Mouse (Mus musculus) right cerebral cortex, postnatal 4 days (tissue): ENCODE data around the gene Bsg.
"Not testable (repeated sequence)": the region's sequence is repeated elsewhere in the genome, so short reads cannot be mapped to it uniquely, and the experiment has no call there.

Experiments used
- DNase-seq: peaks from one replicate; pipeline ENCODE4 v3.0.0-alpha.2; 2022

Gene Bsg

DNA sequence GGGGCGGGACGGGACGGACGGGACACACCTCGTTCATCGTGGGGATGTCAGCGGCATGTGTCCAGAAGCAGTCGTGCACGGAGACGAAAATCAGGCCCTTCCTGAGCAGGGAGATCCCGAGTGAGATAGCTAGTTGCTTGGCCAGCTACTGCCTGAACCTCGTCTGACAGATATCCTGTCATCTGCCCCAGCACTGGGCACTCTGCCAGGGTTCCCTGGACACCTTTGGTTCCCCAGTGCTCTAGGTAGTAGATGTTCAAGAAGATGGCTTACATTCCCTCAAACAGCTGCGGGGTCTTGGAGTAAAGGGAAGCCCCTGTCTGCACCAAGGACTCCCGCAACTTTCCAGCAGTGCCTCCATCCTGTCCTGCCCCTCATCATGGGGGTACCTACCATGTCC lies 32.4 kb downstream of the Bsg start:
- peak; percentile 28 for DNase-seq

DNA sequence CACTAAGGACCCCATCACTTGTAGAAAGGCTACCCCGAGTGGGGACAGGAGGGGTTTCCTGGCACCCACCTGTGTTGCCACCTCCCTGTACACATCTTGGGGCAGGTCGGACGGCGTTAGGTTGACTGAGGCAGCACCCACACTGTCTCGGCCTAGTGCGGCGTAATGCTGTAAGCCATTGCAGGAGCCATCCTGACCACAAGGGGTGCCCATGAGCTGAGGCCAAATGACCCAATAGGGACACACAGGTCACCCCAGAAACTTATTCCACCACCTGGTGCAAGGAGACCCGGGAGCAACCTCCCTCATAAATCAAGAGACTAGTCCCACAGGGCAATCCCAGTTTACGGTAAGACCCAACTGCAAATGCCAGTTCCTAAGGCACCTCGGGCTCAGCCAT lies 34.0 kb downstream of the Bsg start:
- DNase-seq, result no peak

DNA sequence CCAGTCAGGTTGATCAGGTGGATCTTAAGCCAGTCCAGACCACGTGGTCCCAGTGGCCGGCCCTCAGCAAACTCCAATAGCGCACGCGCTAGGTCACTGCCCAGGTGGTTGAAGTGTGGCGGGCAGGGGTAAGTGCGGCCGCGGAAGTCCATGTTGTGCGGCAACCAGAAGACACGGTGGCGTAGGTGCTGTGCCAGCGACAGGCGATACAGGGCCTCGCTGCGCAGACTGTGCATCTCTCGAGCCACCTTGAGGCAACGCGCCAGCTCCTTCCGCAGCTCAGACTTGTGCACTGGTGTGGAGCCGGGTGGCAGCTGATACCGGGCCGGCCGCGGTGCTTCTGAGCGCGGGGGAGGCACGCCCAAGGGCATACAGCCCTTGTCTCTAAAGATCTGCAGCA lies 34.9 kb downstream of the Bsg start:
- no peak for DNase-seq

DNA sequence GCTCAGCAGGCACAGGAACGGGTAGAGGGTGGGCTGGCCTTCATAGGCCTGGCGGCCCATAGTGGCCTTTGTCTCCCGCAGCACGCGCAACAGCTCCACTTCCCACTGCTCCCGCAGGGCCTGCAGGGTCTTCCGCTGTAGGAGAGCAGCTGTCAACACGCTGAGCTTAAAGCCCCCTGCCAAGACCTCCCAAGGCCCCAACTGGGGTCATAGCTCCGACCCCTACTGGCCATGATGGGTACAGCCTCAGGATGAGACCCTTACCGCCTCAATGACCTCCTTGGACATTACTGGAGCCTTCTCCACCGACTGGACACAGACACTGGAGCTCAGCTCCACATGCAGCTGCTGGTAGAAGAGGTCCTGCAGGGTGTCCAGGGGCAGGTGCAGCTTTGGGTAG lies 36.6 kb downstream of the Bsg start:
- DNase-seq, result no peak

DNA sequence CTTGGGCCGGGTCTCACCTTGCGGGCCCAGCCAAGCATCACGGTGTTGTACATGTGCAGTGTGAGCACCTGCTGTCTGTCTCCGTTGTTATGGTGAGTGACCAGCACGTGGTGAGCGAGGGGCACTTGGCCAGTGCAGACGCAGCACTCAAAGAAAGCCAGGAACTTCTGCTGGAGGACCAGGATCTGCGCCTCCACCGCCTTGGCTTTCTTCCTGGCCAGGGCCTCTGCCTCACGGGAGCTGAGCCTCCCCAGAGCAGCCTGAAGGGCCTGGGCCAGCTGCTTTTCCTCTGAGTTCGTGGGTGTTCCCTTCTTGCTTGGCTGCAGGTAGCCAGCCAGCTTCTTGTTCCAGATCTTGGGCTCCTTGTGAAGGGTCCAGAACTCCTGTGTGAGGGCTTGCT lies 38.9 kb downstream of the Bsg start:
- DNase-seq, result no peak

DNA sequence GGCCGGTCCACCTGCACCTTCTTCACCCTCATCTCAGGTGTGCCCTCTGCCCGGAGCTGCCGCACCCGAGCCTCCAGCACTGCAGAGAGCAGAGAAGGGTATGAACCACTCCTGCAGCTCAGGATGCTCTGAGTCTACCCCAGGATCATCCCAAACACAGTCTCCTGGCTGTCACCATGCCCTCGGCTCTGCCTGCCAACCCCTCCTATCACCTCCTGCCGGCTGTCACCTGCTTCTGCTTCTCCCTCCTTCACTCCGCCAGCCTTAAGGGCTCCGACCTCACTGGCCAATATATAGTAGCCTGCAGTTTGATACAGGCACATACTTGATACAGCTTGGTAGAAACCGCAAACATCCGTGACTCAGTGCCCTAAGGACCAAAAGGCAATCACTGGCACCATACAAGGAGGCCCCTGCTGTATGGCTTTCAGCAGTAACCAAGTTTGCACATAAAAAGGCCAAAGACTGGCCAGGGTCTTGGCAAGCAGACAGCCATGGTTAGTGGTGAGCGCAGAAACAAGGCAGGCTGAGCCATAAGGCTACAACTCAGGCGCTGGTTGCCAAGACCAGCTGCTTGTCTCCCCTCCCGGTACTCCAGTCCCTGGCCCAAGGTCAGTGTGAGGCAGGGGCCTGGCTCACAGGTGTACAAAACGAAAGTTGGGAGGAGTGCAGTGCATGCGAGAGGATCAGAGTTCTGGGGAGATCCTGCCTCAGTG lies 39.5 kb downstream of the Bsg start:
- DNase-seq, result no peak

DNA sequence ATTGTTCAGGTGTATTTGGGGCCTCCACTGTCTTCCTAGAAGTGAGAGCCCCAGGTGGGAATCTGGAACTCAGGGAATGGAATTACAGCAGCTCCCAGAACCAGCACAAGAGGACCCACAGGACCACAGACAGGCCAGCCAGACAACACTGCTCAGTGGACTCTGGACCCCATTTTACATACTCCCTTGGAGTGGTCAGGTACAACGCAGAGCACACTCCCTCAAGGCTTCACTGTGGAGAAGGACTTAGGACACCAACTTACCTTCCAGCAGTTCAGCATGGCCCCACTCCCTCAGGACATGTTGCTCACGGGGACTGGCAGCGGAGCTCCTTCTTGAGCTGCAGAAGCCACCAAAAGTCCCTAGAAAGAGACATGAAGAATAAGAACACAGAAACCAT lies 41.1 kb downstream of the Bsg start:
- DNase-seq, result no peak

DNA sequence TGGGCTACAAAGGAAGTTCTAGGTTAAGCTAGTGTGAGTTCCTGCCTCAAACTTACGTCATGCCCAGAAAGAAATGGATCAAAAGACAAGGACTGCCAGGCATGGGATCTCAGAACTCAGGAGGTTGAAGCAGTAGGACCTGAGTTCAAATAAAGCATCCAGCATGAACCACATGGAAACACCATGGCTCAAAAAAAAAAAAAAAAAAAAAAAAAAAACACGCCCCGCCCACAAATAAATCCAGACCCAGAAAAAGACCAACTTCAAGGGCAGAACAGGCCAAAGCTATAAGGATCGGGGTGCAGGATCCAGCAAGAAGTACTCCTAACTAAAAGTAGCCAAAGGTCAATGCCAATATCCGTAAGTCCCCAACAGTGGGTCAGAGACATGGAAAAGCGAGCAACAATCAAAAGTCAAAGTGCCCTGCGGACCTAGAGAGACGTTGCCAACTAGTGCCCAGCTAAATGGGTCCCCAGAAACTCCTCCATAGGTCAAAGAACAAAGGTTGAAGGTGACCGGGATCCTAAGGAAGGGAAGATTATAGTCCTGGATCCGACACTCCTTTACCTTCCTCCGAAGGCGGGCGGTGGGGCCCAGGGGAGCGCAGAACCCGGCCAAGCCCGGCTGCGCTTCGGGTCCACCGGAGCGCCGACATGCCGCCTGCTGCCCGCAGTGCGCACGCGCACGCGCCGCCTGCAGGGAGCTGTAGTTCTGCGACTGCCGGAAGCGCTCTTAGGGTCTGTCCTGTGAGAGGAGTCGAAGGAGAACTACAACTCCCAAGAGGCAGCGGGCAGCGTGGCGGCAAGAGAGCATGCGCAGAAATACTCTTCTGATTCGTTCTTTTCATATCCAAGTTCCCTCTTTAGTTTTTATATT lies 41.8 kb downstream of the Bsg start, which contains the start of gene Polrmt:
TSS of gene Polrmt (minus strand) at position 684 of the 876 bp plus-strand sequence.
- peak; percentile 92 for DNase-seq

DNA sequence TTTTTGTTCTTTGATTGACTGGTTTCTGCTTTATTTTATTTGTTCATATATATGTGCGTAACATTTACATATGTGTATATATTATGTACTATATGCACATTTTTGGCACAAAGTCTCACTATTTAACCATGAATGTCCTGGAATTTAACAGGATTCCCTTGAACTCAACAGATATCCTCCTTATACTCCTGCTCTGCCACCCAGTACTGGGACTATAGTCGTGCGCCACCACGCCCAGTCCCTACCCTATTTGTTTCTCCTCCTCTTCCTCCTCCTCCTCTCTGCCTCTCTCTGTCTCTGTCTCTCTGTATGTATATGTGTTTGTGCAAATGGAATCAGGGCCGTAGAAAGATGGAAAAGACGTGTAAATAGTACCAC lies 42.5 kb downstream of the Bsg start:
- DNase-seq, result no peak

DNA sequence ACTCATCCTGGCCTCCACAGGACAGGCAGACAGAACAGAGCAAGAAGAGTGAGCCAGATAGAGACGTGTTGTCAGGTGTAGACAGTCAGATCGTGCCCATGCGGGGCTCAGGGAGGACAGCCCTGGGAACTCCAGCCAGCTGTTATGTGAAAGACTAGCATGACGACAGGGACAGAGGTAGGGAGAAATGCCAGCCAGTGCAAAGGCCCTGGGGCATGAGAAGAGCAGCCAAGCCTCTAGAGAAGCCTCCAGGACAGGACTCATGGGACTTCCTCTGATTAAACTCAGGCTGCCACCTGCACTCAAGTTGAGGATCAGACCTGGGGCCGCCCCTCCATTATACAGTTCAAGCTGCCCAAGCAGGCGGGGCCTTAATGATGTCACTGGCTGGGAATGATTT lies 44.2 kb downstream of the Bsg start:
- no peak for DNase-seq

DNA sequence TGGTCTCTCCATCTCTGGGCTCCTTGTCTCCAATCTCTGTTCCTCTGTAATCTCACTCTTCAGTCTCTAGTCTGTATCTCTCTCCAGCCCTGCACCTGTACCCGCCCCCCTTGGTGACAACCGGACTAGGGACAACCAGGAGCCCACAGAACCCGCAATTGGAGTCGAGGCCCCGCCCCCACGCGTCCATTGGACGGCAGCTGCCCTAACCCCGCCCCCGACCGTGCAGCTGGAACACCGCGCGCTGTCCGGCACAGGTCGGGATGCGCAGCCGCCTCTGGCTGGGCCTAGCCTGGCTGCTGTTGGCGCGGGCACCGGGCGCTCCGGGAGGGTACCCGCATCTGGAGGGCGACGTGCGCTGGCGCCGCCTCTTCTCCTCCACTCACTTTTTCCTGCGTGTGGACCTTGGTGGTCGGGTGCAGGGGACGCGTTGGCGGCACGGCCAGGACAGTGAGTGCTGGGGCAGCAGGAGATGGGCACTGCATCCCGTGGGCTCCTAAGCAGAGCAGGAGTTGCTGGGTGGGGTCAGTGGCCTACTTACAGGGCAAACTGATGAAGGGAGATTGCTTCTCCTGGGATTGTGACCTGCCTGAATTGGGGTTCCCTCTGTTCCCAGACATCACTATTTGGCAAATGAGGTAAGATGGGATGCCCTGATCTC lies 50.7 kb downstream of the Bsg start, which contains the start of gene Fgf22:
TSS of gene Fgf22 (plus strand) at position 221 of the 661 bp plus-strand sequence.
- DNase-seq, result peak; percentile 56

DNA sequence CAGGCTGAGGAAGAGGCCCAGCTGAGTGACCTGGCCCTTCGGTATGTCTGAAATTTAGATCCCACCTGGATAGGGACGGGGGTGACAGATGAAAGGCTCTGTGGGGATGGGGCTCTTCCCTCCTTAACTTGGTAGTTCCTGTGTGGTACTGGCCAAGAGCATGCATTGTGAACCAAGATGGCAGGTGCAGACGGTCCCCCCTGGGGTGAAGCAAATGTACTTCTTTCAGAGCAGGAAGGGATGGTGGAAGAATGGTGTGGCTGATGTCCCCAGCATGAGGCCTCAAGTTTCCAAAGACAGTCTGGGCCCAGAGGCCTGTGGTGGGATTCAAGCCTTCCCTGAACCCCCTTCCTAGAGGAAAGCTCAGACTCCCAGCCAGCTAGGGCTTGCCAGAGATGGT lies 51.6 kb downstream of the Bsg start:
- no peak for DNase-seq

DNA sequence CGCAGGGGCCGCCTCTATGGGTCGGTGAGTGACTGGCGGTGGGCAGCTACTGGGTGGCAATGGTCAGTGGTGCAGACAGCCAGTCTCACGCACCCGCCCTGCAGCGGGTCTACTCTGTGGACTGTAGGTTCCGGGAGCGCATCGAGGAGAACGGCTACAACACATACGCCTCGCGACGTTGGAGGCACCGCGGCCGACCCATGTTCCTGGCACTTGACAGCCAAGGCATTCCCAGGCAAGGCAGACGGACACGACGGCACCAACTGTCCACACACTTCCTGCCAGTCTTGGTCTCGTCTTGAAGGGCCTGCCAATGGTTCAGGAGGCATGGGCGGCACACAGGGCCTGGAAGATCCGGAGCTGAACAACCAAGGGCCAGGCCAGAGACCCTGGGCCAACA lies 52.4 kb downstream of the Bsg start:
- no peak for DNase-seq

DNA sequence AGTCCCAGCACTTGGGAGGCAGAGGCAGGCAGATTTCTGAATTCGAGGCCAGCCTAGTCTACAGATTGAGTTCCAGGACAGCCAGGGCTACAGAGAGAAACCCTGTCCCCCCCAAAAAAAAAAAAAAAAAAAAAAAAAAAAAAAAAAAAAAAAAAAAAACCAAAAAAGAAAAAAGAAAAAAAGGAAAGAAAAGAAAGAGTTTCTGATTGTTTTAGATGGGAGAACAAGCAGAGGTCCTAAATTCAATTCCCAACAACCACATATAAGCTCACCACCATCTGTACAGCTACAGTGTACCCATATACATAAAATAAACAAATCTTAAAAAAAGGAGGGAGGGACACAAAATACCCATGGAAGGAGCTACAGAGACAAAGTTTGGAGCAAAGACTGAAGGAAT lies 55.4 kb downstream of the Bsg start:
- DNase-seq, result not testable (repeated sequence)

DNA sequence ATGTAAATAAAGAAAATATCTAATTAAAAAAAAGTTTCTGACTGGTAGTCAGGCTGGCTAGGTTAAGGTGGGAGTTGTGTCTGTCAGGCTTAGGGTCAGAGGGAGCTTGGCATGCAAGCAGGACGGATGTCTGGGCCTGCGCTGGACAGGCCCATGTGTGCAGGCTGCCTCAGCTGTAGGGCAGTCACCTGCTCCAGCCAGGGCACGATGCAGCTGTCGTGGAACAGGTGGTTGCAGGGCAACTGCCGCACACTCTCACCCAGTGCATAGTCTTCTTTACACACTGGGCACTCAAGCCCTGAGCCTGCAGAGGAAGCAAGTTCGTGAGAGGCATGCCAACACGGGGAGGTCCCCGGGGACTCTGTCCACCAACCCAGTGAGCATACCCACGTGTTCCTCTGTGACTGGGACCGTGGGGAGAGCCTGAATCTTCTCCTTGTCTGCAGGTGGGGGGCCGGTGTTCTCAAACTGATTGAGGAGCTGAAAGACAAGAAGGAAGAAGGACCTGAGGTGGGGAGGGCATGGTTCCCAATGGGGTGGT lies 56.4 kb downstream of the Bsg start:
- no peak for DNase-seq
